ENCODE assay signal across 23 mouse cellular contexts in genomic region chr4:71560656-71561055, GRCm38 (mm10).
"Had no signal": no experiment of that assay in that cellular context is flagged by ENCODE, and none has a peak within 500 bp of the region (broad histone marks: within the 10 kb centered on the region; RNA-seq: fewer than 3 reads in every experiment).

No protein-coding gene starts in this region.

- DNase-seq: gastrocnemius, adult 2 months; gastrocnemius, postnatal 10 days; gastrocnemius, postnatal 25 days; heart, adult 18-20 months; heart, postnatal 10 days; heart, postnatal 4 days; kidney, postnatal 25 days; kidney, postnatal 4 days; liver; liver, embryonic 13.5 days; liver, postnatal 0 days had no signal

- H3K27ac ChIP-seq: gastrocnemius, adult 2 months; heart, embryonic 10.5 days; hindbrain, embryonic 10.5 days; hindbrain, embryonic 12.5 days; hindbrain, embryonic 14.5 days; intestine, embryonic 15.5 days; kidney, postnatal 0 days; layer of hippocampus, adult 2 months; left cerebral cortex, adult 2 months; limb, embryonic 10.5 days; limb, embryonic 12.5 days; liver, embryonic 13.5 days; liver, embryonic 15.5 days had no signal

- H3K27me3 ChIP-seq: heart, embryonic 12.5 days; hindbrain, embryonic 12.5 days; intestine, embryonic 15.5 days; limb, embryonic 12.5 days; liver, embryonic 13.5 days; liver, embryonic 15.5 days had no signal

- H3K36me3 ChIP-seq: heart, embryonic 10.5 days; heart, embryonic 12.5 days; hindbrain, embryonic 10.5 days; hindbrain, embryonic 12.5 days; intestine, embryonic 15.5 days; limb, embryonic 10.5 days; limb, embryonic 12.5 days; liver, embryonic 13.5 days; liver, embryonic 15.5 days had no signal

- H3K4me3 ChIP-seq: gastrocnemius, adult 2 months; heart, embryonic 10.5 days; heart, embryonic 12.5 days; hindbrain, embryonic 10.5 days; hindbrain, embryonic 12.5 days; intestine, embryonic 15.5 days; layer of hippocampus, adult 2 months; left cerebral cortex, adult 2 months; limb, embryonic 10.5 days; limb, embryonic 12.5 days; liver, embryonic 13.5 days; liver, embryonic 15.5 days had no signal

- H3K4me1 ChIP-seq: heart, embryonic 10.5 days; heart, embryonic 12.5 days; hindbrain, embryonic 10.5 days; hindbrain, embryonic 12.5 days; intestine, embryonic 15.5 days; limb, embryonic 10.5 days; limb, embryonic 12.5 days; liver, embryonic 13.5 days; liver, embryonic 15.5 days had no signal
